Mouse (Mus musculus) fibroblast of lung, adult 2 months (primary cell): Measurements from ENCODE around the gene Slc35c2.

Source experiments
- DNase-seq: peaks from one replicate; pipeline ENCODE4 v3.0.0-alpha.2; 2011; ENCODE audit warnings: low read depth

Slc35c2 gene

GRCm38 (mm10) chr2:165275124-165275640, 12.5 kb downstream of the Slc35c2 start:
- no peak for DNase-seq

GRCm38 (mm10) chr2:165273589-165273988, 14.1 kb downstream of the Slc35c2 start:
- no peak for DNase-seq

GRCm38 (mm10) chr2:165271326-165271725, 16.3 kb downstream of the Slc35c2 start:
- no peak for DNase-seq

- DNase-seq: no peak
Measured at GRCm38 (mm10) chr2:165270858-165271257, 16.8 kb downstream of the Slc35c2 start.

GRCm38 (mm10) chr2:165266739-165267138, 20.9 kb downstream of the Slc35c2 start:
- DNase-seq: no peak

GRCm38 (mm10) chr2:165263861-165264260, 23.8 kb downstream of the Slc35c2 start:
- DNase-seq: no peak

- DNase-seq: no peak
Measured at GRCm38 (mm10) chr2:165262274-165262990, 25.2 kb downstream of the Slc35c2 start.

GRCm38 (mm10) chr2:165259859-165260258, 27.8 kb downstream of the Slc35c2 start:
- DNase-seq: no peak

- DNase-seq: no peak
Measured at GRCm38 (mm10) chr2:165258321-165258720, 29.3 kb downstream of the Slc35c2 start.

GRCm38 (mm10) chr2:165257151-165257834, 30.4 kb downstream of the Slc35c2 start:
- DNase-seq: no peak

- DNase-seq: no peak
Measured at GRCm38 (mm10) chr2:165256213-165256612, 31.5 kb downstream of the Slc35c2 start.

GRCm38 (mm10) chr2:165253867-165254266, 33.8 kb downstream of the Slc35c2 start:
- DNase-seq: no peak

- no peak for DNase-seq
Measured at GRCm38 (mm10) chr2:165253269-165253668, 34.4 kb downstream of the Slc35c2 start.

GRCm38 (mm10) chr2:165252801-165253200, 34.9 kb downstream of the Slc35c2 start:
- DNase-seq: no peak

GRCm38 (mm10) chr2:165252381-165252780, 35.3 kb downstream of the Slc35c2 start:
- DNase-seq: no peak

- no peak for DNase-seq
Measured at GRCm38 (mm10) chr2:165250903-165251302, 36.8 kb downstream of the Slc35c2 start.

GRCm38 (mm10) chr2:165248967-165249366, 38.7 kb downstream of the Slc35c2 start:
- no peak for DNase-seq

GRCm38 (mm10) chr2:165246349-165246748, 41.3 kb downstream of the Slc35c2 start:
- no peak for DNase-seq

GRCm38 (mm10) chr2:165243122-165243720, 44.4 kb downstream of the Slc35c2 start:
- DNase-seq: no peak

- DNase-seq: no peak
Measured at GRCm38 (mm10) chr2:165242575-165242974, 45.1 kb downstream of the Slc35c2 start.

- DNase-seq: no peak
Measured at GRCm38 (mm10) chr2:165241786-165242185, 45.9 kb downstream of the Slc35c2 start.

GRCm38 (mm10) chr2:165240371-165240770, 47.3 kb downstream of the Slc35c2 start:
- DNase-seq: no peak
